Mouse (Mus musculus) Patski (cell line): ENCODE data around the gene Boc. TPM values are rescaled to one million over a fixed set of nuclear protein-coding genes. Genes with fewer than 3 reads are reported as not detected.

Experiments used
- ATAC-seq: fragments of 100-300 bp; one replicate; pipeline ENCODE4 v1.8.0; 2021
- CTCF ChIA-PET: fragments of 350-600 bp; sonication (Branson Sonifier 250); formaldehyde crosslinking; loops from one replicate; lab custom pipeline; 2022; ENCODE audit warnings: inconsistent platforms; lab: Charles Lee
- POLR2A ChIA-PET: fragments of 350-600 bp; sonication (Branson Sonifier 250); formaldehyde crosslinking; loops from one replicate; lab custom pipeline; 2022; ENCODE audit warnings: antibody characterized with exemption, inconsistent platforms; lab: Charles Lee
- DNase-seq: peaks from one replicate; pipeline ENCODE4 v3.0.0-alpha.2; 2011; ENCODE audit warnings: low read depth, low spot score
- H3K27me3 ChIP-seq: fragments of 371-371 bp; one replicate; pipeline ENCODE4 v1.5.1; 2021
- CTCF ChIP-seq: fragments of 100-300 bp; IDR thresholded peaks from one replicate; pipeline ENCODE4 v1.5.1; 2021
- in situ Hi-C: fragments of 300-500 bp; cut with MboI; formaldehyde crosslinking; loops from 3 replicates; pipeline ENCODE4 v1.11.1; 2018; ENCODE audit warnings: low pct_unique_long_range_greater_than_20kb, mixed read lengths
- polyA plus RNA-seq: library from polyadenylated mRNA; unstranded; gene quantifications from one replicate; pipeline ENCODE4 v1.2.3, GENCODE M21; 2021

Gene Boc
- polyA plus RNA-seq, 1 experiment from 2014 or later, result 13.8 TPM

DNA sequence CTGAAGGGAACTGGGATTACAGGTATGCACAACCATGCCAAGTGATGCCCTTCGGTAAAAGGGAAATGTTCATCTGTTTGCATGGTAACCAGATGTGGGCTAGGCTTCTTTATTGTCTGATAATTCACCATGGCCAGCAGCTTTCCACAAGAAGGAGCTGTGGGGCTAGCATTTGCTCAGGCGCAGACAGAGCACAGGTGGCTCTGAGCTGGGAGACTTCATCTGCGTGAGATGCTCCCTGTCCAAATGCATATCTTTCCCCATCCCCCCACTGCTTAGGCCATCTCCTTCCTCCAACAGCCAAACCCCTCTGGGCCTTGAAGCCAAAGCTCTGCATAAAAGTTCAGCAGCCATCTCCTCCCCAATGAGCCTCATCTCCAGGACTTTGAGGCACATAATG lies 15.6 kb downstream of the Boc start:
- no peak for TF ChIP-seq CTCF
- in situ Hi-C loops, result no loop called here
- H3K27me3 ChIP-seq, result no peaks in the 10 kb centered on the region
- ChIA-PET CTCF (interaction anchor here (3.6 kb wide), 1 partner anchor 14 kb away, joined by 20 read pairs; the partner anchor contains the start of gene Boc), POLR2A (interaction anchor here (1.4 kb wide), 2 partner anchors 13 to 15 kb away, joined by 3 to 4 read pairs; no protein-coding TSS in a partner anchor)
- DNase-seq (no peak), ATAC-seq (no peak)

DNA sequence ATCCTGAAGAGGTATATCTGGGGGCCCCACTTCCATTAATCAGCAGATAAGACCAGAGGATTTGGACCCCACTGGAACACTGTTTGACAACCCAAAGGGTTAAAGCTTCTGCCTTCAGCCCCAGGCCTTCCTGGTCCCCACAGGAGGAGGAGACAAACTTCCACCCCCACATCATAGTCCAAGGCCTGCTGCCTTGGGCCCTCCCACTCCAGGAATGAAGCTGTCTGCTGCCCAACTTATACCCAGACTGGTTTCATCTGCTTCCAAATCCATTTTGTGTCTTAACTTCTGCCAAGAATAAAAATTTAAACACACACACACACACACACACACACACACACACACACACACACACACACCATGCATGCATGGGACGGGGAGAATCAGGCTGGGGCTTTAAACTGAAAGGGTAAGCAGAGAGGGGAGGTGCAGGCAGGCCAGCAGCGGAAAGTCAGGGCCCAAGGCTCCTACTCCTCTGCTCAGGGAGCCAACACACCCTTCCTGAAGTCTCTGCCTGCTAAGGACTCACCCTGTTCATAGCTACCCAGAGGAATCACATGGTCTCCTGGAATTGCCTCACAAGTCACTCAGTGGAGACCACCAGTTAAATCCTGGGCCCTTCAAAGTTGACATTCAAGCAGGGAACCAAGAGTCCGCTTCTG lies 16.5 kb downstream of the Boc start:
- ATAC-seq (no peak), DNase-seq (no peak)
- in situ Hi-C loops, result no loop called here
- ChIA-PET CTCF (no interaction called here), POLR2A (no interaction called here)
- TF ChIP-seq CTCF, result no peak
- H3K27me3 ChIP-seq, result no peaks in the 10 kb centered on the region

DNA sequence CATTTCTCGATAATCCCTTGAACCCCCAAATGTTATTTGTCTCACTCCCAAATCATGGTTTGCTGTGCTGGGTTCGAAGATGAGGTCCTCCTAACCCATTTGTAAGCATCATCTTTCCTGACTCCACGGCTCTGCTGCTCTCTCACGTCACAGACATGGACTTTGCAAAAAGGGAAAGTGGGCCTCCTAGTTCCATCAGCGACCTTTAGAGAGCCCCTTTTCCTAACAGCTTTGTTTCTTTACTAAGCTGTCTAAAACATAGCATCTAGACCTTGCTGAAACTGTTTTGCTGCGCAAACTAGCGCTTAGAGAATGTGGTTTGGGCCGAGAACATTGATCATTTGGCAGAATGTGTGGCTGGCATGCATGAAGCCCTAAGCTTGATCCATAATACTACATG lies 19.1 kb downstream of the Boc start:
- ChIA-PET POLR2A (no interaction called here), CTCF (interaction anchor here (0.9 kb wide), 1 partner anchor 15 kb away, joined by 3 read pairs; no protein-coding TSS in a partner anchor)
- no peak for TF ChIP-seq CTCF
- in situ Hi-C loops, result no loop called here
- H3K27me3 ChIP-seq, result no peaks in the 10 kb centered on the region
- ATAC-seq (no peak), DNase-seq (no peak)

DNA sequence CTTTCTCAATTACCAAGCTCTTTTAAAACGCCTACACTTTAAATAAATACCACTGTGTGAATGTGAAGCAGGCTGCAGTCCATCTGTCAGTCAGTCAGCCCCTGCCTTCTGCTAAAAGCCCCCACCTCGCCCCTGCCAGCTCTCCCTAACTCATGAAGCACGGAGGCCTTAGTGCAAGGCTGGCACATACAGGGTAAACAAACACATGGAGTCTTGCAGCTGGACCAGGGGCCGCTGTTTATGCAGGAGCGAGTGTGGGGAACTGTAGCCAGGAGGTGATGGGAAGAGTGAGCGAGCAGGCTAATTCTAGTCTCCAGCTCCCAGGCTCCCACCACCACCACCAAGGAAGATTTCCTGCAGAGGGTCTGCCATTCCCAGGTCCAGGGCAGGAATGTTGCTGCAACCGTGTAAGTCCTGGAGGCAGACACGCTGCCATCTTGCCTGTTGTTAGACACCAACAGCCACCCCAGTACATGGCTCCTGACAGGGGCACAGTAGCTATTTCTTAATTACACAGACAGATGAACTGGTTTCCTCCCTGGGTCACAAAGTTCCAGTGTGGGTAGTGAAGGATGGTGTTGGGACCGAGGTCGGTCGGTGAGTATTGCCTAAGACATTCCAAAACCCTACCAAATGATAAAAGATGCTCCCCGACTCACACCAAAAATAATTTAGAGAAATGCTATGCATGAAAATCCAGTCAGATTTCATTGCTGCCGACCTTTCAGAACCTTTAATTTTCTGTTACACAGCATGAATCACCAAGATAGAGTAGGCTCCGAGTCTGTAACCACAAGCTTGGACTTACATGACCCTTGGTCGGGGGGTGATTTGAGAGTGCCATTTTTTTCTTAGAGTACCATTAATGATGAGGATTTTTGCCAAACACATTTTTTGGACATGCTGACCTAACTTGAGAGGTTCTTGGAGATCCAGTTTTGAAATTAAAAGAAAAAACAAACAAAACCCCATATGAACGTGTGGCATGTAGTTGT lies 20.0 kb downstream of the Boc start:
- ChIA-PET CTCF (interaction anchor here (0.6 to 1.1 kb wide), 4 partner anchors 7 to 178 kb away, joined by 3 read pairs; no protein-coding TSS in a partner anchor), POLR2A (interaction anchor here (0.6 to 0.8 kb wide), 2 partner anchors 19 to 36 kb away, joined by 3 to 8 read pairs; no protein-coding TSS in a partner anchor)
- no peak for TF ChIP-seq CTCF
- no peaks in the 10 kb centered on the region for H3K27me3 ChIP-seq
- DNase-seq (no peak), ATAC-seq (peak; percentile 38)
- in situ Hi-C loops, result no loop called here

DNA sequence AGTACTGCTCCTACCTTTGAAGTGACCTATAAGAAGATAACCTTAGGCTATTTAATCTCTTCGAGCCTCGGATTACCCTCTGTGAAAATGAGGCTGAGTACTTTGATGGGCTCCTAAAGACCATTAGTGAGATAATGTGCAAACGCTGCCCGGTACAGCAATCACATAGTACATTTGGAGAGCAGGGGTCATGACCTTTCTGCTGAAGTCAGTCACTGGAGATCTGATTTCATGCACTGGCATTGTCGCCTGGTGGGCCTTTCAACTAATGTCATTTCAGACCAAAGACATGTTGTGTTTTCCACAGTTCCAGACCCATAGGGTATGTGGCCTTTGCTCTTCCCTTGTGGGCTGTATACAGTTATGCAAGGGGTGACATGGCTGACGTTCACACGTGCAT lies 24.6 kb downstream of the Boc start:
- no peak for ATAC-seq
- ChIA-PET CTCF (no interaction called here), POLR2A (no interaction called here)
- no peaks in the 10 kb centered on the region for H3K27me3 ChIP-seq
- no peak for TF ChIP-seq CTCF
- in situ Hi-C loops, result no loop called here
- no peak for DNase-seq

DNA sequence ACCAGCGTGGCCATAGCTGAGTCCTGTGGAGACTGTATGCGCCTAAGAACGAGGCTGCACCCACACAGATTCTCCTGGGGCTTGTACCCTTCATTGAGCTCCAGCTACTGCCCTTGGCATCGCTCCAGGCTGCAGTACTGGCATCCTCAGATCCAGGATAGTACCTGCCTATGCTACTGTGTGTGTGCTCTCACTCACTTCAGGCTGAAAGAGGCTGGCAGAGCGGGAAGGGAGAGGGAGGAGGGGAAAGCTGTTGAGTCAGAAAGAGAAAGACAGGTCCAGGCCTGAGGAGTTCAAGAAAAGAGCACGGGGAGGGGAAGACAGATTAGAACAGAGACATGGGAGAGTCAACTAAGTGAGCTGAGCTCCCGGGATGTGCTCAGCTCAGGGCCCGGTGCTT lies 25.2 kb downstream of the Boc start:
- H3K27me3 ChIP-seq, result no peaks in the 10 kb centered on the region
- ATAC-seq (no peak), DNase-seq (no peak)
- no peak for TF ChIP-seq CTCF
- ChIA-PET POLR2A (no interaction called here), CTCF (no interaction called here)
- in situ Hi-C loops, result no loop called here

DNA sequence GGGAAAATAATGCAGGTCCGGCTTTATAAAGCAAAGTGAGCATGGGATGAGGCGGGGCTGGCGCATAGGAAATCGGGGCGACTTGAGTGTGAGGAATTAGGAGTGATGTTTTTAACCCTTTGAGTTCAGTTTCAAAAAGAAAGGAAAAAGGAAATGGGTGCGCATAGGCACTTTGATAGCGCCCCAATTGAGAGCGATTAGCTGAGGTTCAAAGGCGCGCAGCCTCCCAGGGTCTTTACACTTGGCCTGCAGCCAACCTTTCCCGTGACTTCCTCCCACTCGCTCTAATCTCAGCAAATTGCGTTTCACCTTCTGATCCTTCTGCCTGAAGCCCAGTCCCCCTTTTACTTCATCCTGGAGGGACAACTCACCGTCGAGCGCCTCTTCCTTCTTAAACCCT lies 25.8 kb downstream of the Boc start:
- no peaks in the 10 kb centered on the region for H3K27me3 ChIP-seq
- ATAC-seq (no peak), DNase-seq (no peak)
- no peak for TF ChIP-seq CTCF
- in situ Hi-C loops, result no loop called here
- POLR2A ChIA-PET, result no interaction called here
- CTCF ChIA-PET, result no interaction called here

DNA sequence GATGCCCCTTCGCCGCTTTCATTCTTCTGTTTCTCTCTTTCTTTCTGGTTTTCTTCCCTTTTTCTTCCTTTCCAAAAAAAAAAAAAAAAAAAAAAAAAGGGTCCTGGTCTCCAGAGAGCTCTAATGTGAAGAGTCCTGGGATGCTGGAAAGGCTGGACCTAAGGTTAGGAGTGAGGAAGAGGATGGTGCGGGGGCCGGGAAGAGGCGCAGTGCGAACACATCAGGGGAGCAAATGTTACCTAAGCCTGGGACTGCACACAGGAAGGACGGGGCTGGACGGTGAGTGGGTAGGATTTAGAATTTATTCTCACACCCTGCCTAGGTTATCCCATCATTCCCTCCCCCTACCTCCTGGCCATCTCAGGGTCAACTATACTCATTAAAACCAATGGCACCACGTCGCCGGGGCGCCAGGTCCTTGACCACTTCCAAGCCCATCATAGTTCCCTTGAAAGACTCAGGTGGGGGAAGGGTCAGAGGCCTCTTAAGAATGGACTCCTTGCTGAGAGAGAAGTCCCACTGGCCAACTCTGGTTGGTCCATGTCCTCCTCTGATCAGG lies 27.4 kb downstream of the Boc start:
- POLR2A ChIA-PET, result interaction anchor here (0.6 kb wide), 1 partner anchor 23 kb away, joined by 3 read pairs; no protein-coding TSS in a partner anchor

DNA sequence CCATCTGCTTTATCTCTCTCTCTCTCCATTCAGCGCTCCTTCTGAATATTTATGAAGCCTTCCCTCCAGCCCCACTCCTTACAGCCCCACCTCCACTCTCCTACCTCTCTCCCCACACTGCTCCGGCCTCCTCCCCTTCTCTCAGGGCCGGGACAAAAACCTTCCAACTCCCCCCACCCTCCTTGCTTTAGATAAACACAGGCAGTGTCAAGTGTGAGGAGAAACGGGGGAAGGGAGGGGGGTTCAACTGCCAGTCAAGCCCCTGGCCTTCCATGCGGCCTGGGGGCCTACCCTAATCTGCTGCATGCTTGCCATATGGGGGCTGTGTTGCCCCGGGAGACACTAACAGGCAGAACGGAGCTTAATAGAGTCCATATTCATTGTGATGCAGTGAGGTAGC lies 27.9 kb downstream of the Boc start:
- no peak for TF ChIP-seq CTCF
- ChIA-PET CTCF (interaction anchor here (0.8 kb wide), 1 partner anchor 13 kb away, joined by 3 read pairs; no protein-coding TSS in a partner anchor), POLR2A (no interaction called here)
- in situ Hi-C loops, result no loop called here
- H3K27me3 ChIP-seq, result no peaks in the 10 kb centered on the region
- DNase-seq, result no peak
- ATAC-seq, result no peak

More for the DNA sequence above, 27.4 kb downstream of the Boc start:
- ATAC-seq (no peak), DNase-seq (no peak)
- H3K27me3 ChIP-seq, result no peaks in the 10 kb centered on the region
- no peak for TF ChIP-seq CTCF
- in situ Hi-C loops, result no loop called here
- CTCF ChIA-PET, result interaction anchor here (0.8 kb wide), 1 partner anchor 14 kb away, joined by 3 read pairs; no protein-coding TSS in a partner anchor

DNA sequence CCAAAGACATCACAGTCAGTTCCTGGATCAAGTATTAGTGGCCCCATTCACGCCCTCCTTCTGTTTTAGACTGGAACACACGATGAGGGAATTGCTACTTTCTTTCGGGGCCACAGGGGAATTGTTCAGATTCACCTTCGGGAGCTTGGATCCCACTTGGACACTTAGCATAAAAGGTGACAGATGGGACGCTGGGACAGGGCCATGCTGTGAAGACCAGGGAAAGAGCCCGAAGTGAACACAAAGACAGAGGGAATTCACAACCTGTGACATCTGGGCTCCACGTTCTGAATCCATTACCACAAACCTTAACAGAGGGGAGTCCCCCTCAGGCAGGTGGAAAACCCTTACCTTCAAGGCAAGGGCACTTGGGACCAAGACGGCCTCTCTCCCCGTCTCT lies 28.5 kb downstream of the Boc start:
- DNase-seq, result no peak
- H3K27me3 ChIP-seq, result no peaks in the 10 kb centered on the region
- in situ Hi-C loops, result no loop called here
- ATAC-seq, result no peak
- no peak for TF ChIP-seq CTCF
- POLR2A ChIA-PET, result no interaction called here
- CTCF ChIA-PET, result no interaction called here
